Mouse (Mus musculus): Measurements from ENCODE around the gene Amdhd1.

DNA sequence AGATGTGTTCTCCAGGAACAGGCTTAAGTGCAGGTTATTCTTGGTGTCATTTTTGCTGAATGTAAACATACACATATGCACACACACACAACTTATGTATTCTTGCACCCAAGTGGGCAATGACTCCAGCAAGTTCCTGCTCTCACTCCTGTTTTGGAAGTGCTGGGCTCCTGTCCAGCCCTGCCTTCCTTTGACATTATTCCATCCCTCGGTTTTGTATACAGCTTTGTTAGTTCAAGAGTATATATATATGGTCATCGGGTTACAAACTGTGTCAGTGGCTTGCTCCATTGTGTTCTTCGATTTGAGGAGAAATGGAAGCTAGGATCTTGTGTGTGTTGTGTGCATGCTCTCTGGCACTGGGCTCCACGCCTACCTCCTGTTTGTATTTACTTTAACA, 21.6 kb downstream of the Amdhd1 start:
- no peak for TF ChIP-seq GATA1 (IDR thresholded peaks at IDR 0.05; ENCODE audit: low read length)
- no peak for TF ChIP-seq TAL1 (IDR thresholded peaks at IDR 0.05; ENCODE audit: low read length)
